Mouse (Mus musculus) liver, embryonic 14.5 days (tissue): ENCODE data around the gene Ccl22.

Experiments
- CTCF ChIP-seq: IDR thresholded peaks from 2 replicates; pipeline ENCODE4 v1.5.1; 2016; ENCODE audit warnings: antibody characterized with exemption, low read depth, control low read depth
- EP300 ChIP-seq: IDR thresholded peaks from 2 replicates; pipeline ENCODE4 v1.6.1; 2016; ENCODE audit warnings: antibody characterized with exemption, low read depth

- TF ChIP-seq CTCF (no peak), EP300 (no peak)
Measured at GRCm38 (mm10) chr8:94714556-94714955, 30.8 kb upstream of the Ccl22 start.
